Mouse (Mus musculus) CH12.LX (cell line): ENCODE results near the gene Rtn4rl1. TPM values are rescaled to one million over a fixed set of nuclear protein-coding genes. Genes with fewer than 3 reads are reported as not detected.

Experiments
- DNase-seq: peaks from one replicate; pipeline ENCODE4 v3.0.0-alpha.2; 2013; ENCODE audit errors: extremely low read depth
- H3K27ac ChIP-seq: 2 replicates; pipeline ENCODE4 v1.5.1; 2012; ENCODE audit warnings: low read depth, mild to moderate bottlenecking, control low read depth, moderate library complexity; ENCODE audit not compliant: insufficient read depth
- H3K27me3 ChIP-seq: replicated peaks from 2 replicates; pipeline ENCODE3; 2012; ENCODE audit warnings: inconsistent platforms
- H3K36me3 ChIP-seq, 2 experiments: replicated peaks in 1 of 2; 2 replicates each; pipeline versions ENCODE3 to v1.6.1; 2012; ENCODE audit warnings: inconsistent platforms in 1 of 2, low read length in 1 of 2, mild to moderate bottlenecking in 1 of 2, mixed read lengths in 1 of 2, moderate library complexity in 1 of 2; ENCODE audit not compliant: control insufficient read depth in 1 of 2, insufficient read depth in 1 of 2
- H3K4me1 ChIP-seq, 2 experiments: 2 replicates each; pipeline ENCODE4 v1.6.1; 2012; ENCODE audit warnings: inconsistent platforms in 1 of 2, moderate library complexity in 1 of 2; ENCODE audit not compliant: insufficient read depth in 2 of 2, control insufficient read depth in 1 of 2
- H3K4me2 ChIP-seq: 2 replicates; pipeline ENCODE4 v1.6.1; 2012; ENCODE audit warnings: low read depth, mild to moderate bottlenecking, control low read depth; ENCODE audit not compliant: poor library complexity, insufficient read depth, severe bottlenecking
- H3K4me3 ChIP-seq, 3 experiments: fragments of 150-350 bp in 1 of 3; sonication (generic) in 1 of 3; replicated peaks in 1 of 3; 2 replicates each; pipeline versions ENCODE3 to v1.5.1; 2011 to 2012; ENCODE audit warnings: low read depth in 2 of 3, low read length in 2 of 3, mild to moderate bottlenecking in 2 of 3, moderate library complexity in 2 of 3, control low read depth in 1 of 3, improper control_type of control experiment in 1 of 3, inconsistent platforms in 1 of 3, mixed read lengths in 1 of 3; ENCODE audit not compliant: poor library complexity in 1 of 3
- H3K79me2 ChIP-seq: replicated peaks from 2 replicates; pipeline ENCODE4 v1.6.1; 2012; ENCODE audit warnings: mild to moderate bottlenecking, moderate library complexity; ENCODE audit not compliant: control insufficient read depth, poor library complexity, insufficient read depth, severe bottlenecking; ENCODE audit errors: extremely low read depth
- H3K9ac ChIP-seq: 2 replicates; pipeline ENCODE4 v1.6.1; 2012; ENCODE audit warnings: low read depth, mild to moderate bottlenecking, control low read depth, moderate library complexity; ENCODE audit not compliant: insufficient read depth
- H3K9me3 ChIP-seq: replicated peaks from 2 replicates; pipeline ENCODE3; 2012; ENCODE audit warnings: low read length, inconsistent platforms, mixed read lengths
- CHD1 ChIP-seq: IDR thresholded peaks from 2 replicates; pipeline ENCODE4 v1.6.1; 2012; ENCODE audit warnings: low read depth, low read length, improper control_type of control experiment, inconsistent platforms
- CHD2 ChIP-seq: IDR thresholded peaks from 2 replicates; pipeline ENCODE4 v1.6.1; 2011; ENCODE audit warnings: low read length, improper control_type of control experiment
- E2F4 ChIP-seq: IDR thresholded peaks from 2 replicates; pipeline ENCODE4 v1.6.1; 2011; ENCODE audit warnings: low read depth, low read length, improper control_type of control experiment; ENCODE audit not compliant: insufficient replicate concordance
- ELF1 ChIP-seq: IDR thresholded peaks from 2 replicates; pipeline ENCODE4 v1.6.1; 2014; ENCODE audit warnings: low read depth, mild to moderate bottlenecking, inconsistent platforms, low read length, improper control_type of control experiment
- GABPA ChIP-seq: IDR thresholded peaks from 2 replicates; pipeline ENCODE4 v1.6.1; 2012; ENCODE audit warnings: low read depth, low read length, improper control_type of control experiment, inconsistent platforms; ENCODE audit not compliant: insufficient replicate concordance
- HCFC1 ChIP-seq: IDR thresholded peaks from 2 replicates; pipeline ENCODE4 v1.6.1; 2012; ENCODE audit warnings: low read depth, mild to moderate bottlenecking, inconsistent platforms, low read length, improper control_type of control experiment
- IRF4 ChIP-seq: IDR thresholded peaks from 2 replicates; pipeline ENCODE4 v1.6.1; 2014; ENCODE audit warnings: low read depth, mild to moderate bottlenecking, inconsistent platforms, low read length, improper control_type of control experiment
- JUND ChIP-seq: conservative IDR thresholded peaks from 2 replicates; pipeline ENCODE4 v1.6.1; 2011; ENCODE audit warnings: low read depth, low read length, improper control_type of control experiment
- KAT2A ChIP-seq: IDR thresholded peaks from 2 replicates; pipeline ENCODE4 v1.6.1; 2012; ENCODE audit warnings: low read length, improper control_type of control experiment, inconsistent platforms; ENCODE audit not compliant: insufficient replicate concordance
- MEF2A ChIP-seq: IDR thresholded peaks from 2 replicates; pipeline ENCODE4 v1.6.1; 2014; ENCODE audit warnings: low read depth, mild to moderate bottlenecking, inconsistent platforms, low read length, improper control_type of control experiment, borderline replicate concordance
- MXI1 ChIP-seq: IDR thresholded peaks from 2 replicates; pipeline ENCODE4 v1.6.1; 2011; ENCODE audit warnings: mild to moderate bottlenecking, low read depth, low read length, improper control_type of control experiment
- NELFE ChIP-seq: IDR thresholded peaks from 2 replicates; pipeline ENCODE4 v1.6.1; 2011; ENCODE audit warnings: low read depth, low read length, improper control_type of control experiment
- POLR2A ChIP-seq: IDR thresholded peaks from 2 replicates; pipeline ENCODE4 v1.6.1; 2011; ENCODE audit warnings: low read depth, mild to moderate bottlenecking, improper control_type of control experiment, low read length
- POLR2AphosphoS2 ChIP-seq: IDR thresholded peaks from 2 replicates; pipeline ENCODE4 v1.6.1; 2011; ENCODE audit warnings: low read depth, low read length, improper control_type of control experiment
- RAD21 ChIP-seq: IDR thresholded peaks from 2 replicates; pipeline ENCODE4 v1.6.1; 2011; ENCODE audit warnings: low read depth, mild to moderate bottlenecking, low read length, improper control_type of control experiment, moderate library complexity
- SMC3 ChIP-seq: IDR thresholded peaks from 2 replicates; pipeline ENCODE4 v1.6.1; 2011; ENCODE audit warnings: low read depth, low read length, improper control_type of control experiment
- TCF12 ChIP-seq: IDR thresholded peaks from 2 replicates; pipeline ENCODE4 v1.6.1; 2014; ENCODE audit warnings: low read depth, mild to moderate bottlenecking, inconsistent platforms, low read length, improper control_type of control experiment
- UBTF ChIP-seq: IDR thresholded peaks from 2 replicates; pipeline ENCODE4 v1.6.1; 2012; ENCODE audit warnings: low read depth, mild to moderate bottlenecking, inconsistent platforms, low read length, improper control_type of control experiment, moderate library complexity
- USF2 ChIP-seq: conservative IDR thresholded peaks from 2 replicates; pipeline ENCODE4 v1.6.1; 2011; ENCODE audit warnings: low read depth, low read length, improper control_type of control experiment
- ZC3H11A ChIP-seq: IDR thresholded peaks from 2 replicates; pipeline ENCODE4 v1.6.1; 2012; ENCODE audit warnings: low read depth, mild to moderate bottlenecking, inconsistent platforms, low read length, improper control_type of control experiment
- ZKSCAN1 ChIP-seq: IDR thresholded peaks from 2 replicates; pipeline ENCODE4 v1.6.1; 2012; ENCODE audit warnings: low read depth, inconsistent platforms, low read length, improper control_type of control experiment, borderline replicate concordance
- dilution Hi-C: fragments of 300-500 bp; cut with MboI; formaldehyde crosslinking; loops from 2 replicates; pipeline ENCODE4 v1.14.3; 2020; ENCODE audit warnings: low sequenced_read_pairs; ENCODE audit not compliant: extremely low pct_unique_long_range_greater_than_20kb, extremely low pct_ligation_motif_present
- in situ Hi-C: fragments of 300-500 bp; cut with MboI; formaldehyde crosslinking; loops from 3 replicates; pipeline ENCODE4 v1.14.3; 2019; ENCODE audit warnings: low sequenced_read_pairs, low pct_ligation_motif_present, low pct_unique_long_range_greater_than_20kb, mixed read lengths
- polyA plus RNA-seq: library from polyadenylated mRNA; unstranded; fragments of >175 nt; gene quantifications from 2 replicates; pipeline ENCODE4 v1.2.1, GENCODE M21; 2012; ENCODE audit warnings: low read depth; ENCODE audit not compliant: insufficient read length
- total RNA-seq, 2 experiments: library from RNA; depleted of rRNA; stranded (reverse); fragments of 300-350 nt in 1 of 2; fragments of >200 nt in 1 of 2; gene quantifications; 2 replicates each; pipeline ENCODE4 v1.2.3; 2012 to 2014

Gene Rtn4rl1
- total and polyA plus RNA-seq, 3 experiments, result 0.04 to 0.09 TPM; not detected in 1

DNA sequence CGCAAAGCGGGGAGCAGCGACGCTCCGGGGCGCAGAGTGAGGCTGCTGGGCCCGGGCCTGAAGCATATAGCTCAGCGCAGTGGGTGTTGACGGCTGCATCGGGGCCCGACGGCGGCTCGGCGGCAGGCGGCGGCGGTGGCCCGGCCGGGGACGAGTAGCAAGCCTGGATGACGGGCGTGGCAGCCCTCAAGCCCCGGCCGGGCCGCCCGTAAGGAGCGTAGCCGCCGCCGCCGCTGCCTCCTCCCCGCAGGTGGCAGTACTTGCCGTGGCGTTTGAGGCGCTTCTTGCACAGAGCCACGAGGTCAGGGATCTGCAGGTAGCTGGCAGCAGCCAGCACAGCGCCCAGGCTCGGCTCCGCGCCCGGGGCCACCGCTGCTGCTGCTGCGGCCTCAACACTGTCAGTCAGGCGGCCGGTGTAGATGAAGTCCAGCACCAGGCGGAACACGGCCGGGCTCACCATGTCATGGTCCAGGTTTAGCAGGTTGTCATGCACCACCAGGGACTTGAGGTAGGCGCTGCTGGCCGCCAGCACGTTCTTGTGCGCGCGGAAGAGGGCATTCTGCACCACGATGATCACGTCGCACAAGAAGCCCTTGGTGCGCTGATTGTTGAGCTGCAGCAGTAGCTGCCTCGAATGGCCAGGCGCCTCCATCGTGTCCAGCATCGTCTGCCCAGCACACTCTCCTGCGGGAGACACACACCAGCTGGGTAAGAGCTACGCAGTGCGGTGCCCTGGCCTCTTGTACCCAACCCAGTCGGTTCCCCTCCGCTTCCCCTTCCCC, 26.5 kb upstream of the Rtn4rl1 start:
- H3K4me3 ChIP-seq, result no peak overlapping the region
- TF ChIP-seq GABPA (no peak), JUND (no peak), ZC3H11A (no peak), E2F4 (no peak), RAD21 (no peak), CHD2 (no peak), SMC3 (no peak), USF2 (no peak), HCFC1 (no peak), IRF4 (no peak), MEF2A (no peak), ZKSCAN1 (no peak), POLR2AphosphoS2 (no peak)
- in situ Hi-C loops (loop anchor here (25.0 kb wide), 1 partner anchor 530 kb away; the partner anchor contains the start of gene Cluh), dilution Hi-C loops (no loop called here)
- H3K36me3 ChIP-seq, result peaks cover 42 to 53% of the 10 kb centered on the region in 2 experiments
- H3K4me1 ChIP-seq, result peaks cover 11 to 56% of the 10 kb centered on the region in 2 experiments
- H3K27ac ChIP-seq, result no peak overlapping the region
- H3K79me2 ChIP-seq, result no peaks in the 10 kb centered on the region; the same call in 1 of the 2 replicates
- H3K9ac ChIP-seq, result no peak overlapping the region
- no peak overlapping the region for H3K4me2 ChIP-seq
- peaks cover 15% of the 10 kb centered on the region for H3K27me3 ChIP-seq
- no peak for DNase-seq
- H3K9me3 ChIP-seq, result peaks cover 29% of the 10 kb centered on the region

DNA sequence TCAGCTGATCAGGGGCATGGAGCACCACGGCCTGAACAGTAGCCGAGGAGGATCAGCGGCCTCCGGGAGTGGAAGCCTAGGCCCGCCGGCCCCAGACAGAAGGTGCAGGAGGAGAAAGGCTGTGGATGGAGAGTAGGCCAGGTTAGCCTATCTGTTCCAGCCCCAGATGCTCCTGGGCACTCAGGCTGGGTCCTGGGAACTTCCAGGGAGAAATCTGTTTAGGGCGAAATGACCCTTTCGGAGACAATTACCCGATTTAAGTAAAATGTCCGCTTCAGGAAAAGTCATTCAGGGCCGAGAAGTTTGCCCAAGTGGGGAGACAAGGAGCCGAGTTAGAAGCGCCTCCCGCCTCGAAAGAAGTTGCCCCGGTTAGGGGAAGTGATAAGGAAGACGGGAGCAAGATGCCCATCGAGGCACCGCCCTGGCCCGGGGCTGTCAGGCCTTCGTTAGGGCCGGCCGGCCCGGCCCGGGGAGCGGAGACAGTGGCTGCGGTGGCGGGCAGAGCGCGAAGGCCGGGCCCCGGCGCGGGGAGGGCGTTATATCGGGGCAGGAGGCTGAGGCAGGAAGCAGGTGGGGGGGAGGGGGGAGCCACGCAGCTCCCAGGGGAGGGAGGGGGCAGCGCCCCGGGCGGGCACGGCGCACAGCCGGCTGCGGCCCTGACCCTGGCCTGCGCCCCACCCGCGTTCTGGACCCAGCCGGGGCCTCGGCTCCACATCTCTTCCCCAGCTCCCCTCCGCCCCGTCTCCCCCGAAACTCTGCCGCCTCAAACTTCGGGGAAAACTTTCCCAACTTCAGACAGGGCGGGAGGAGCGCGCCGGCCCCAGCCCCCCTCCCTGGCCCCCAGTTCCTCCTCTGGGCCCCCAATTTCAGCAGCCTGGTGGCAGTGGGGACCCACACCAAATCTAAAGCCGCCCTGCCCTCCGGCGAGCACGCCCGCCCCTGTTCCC, 25.7 kb upstream of the Rtn4rl1 start:
- dilution Hi-C loops, result no loop called here

More for the DNA sequence above, 25.7 kb upstream of the Rtn4rl1 start:
- no peak for DNase-seq
- Histone ChIP-seq H3K79me2 (no peaks in the 10 kb centered on the region; the same call in 1 of the 2 replicates), H3K4me3 (peak overlapping the region; percentile 61 to 74 (median 71)), H3K9me3 (peaks cover 29% of the 10 kb centered on the region), H3K4me2 (peak overlapping the region; percentile 74), H3K9ac (peak overlapping the region; percentile 85)
- in situ Hi-C loops, result loop anchor here (25.0 kb wide), 1 partner anchor 531 kb away; the partner anchor contains the start of gene Cluh
- TF ChIP-seq NELFE (0 out of 2 replicates have a peak, but pooled peaks have one; percentile 8), HCFC1 (no peak), POLR2A (peak; percentile 37; the same call in 1 of the 2 replicates), ELF1 (peak; percentile 41; the same call in 1 of the 2 replicates), UBTF (peak; percentile 38; the same call in 1 of the 2 replicates), SMC3 (no peak), TCF12 (peak; percentile 16; the same call in 1 of the 2 replicates), MXI1 (peak; percentile 52; the same call in 1 of the 2 replicates), KAT2A (no peak), CHD1 (0 out of 2 replicates have a peak, but pooled peaks have one; percentile 36)
- TF ChIP-seq, all 38 proteins: peak for 7
- Histone ChIP-seq H3K27ac (peak overlapping the region; percentile 25; the same call in 1 of the 2 replicates), H3K27me3 (peaks cover 23% of the 10 kb centered on the region), H3K36me3 (peaks cover 38 to 44% of the 10 kb centered on the region in 2 experiments), H3K4me1 (peaks cover 16 to 59% of the 10 kb centered on the region in 2 experiments)
